Mouse (Mus musculus) urinary bladder, postnatal 0 days (tissue): ENCODE data around the gene Olfr514. TPM values are rescaled to one million over a fixed set of nuclear protein-coding genes. Genes with fewer than 3 reads are reported as not detected.

ENCODE experiments used
- polyA plus RNA-seq: library from polyadenylated mRNA; unstranded; fragments of >200 nt; fragmentation: Nextera tagmentation; extraction: Ambion mirVana; gene quantifications from 2 replicates; pipeline ENCODE4 v1.2.1, GENCODE M21; 2015

The Olfr514 gene
- polyA plus RNA-seq: not detected in 2 replicates

DNA sequence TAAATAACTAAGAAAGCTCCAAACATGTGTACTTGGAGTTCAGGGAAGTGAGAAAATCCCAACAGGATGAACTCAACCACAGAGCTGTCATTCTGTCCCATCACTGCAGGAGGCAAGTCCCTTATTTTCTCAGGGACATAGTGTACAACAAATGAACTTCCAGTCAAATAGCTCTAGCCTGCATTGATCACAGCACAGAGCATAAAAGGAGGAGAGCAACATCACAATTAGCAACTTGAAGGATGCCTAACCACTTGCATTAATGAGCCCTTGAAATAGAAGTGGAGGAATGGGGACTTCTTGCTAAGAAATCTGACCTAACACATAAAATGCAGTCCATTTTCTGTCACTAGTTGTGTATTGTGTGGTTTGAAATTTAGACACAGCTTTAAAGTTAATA is at the start of gene Olfr514:
Gene Olfr514 (minus strand): TSS at position 101 of the 400 bp plus-strand sequence.

DNA sequence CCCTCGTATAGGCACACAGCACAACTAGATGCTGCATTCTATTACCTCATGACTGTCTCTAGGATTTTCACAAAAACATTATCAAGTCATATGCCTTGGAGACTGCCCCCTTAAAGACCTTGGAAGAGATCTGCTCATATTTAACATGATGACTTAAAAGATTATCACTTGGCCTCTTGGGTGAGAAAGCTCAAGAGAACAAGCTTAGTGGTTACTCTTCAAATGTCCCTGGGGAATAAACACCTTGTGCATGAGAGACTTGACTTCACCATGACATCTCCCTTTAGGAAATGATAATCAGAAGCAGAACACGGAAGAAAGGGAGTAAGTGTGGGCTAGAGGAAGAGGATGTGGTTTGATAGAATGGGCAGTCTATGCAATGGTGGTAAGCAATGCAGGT is 46.5 kb upstream of the Olfr514 start, which contains the start of gene Olfr517:
Gene Olfr517 (minus strand): TSS at position 101 of the 400 bp plus-strand sequence.

DNA sequence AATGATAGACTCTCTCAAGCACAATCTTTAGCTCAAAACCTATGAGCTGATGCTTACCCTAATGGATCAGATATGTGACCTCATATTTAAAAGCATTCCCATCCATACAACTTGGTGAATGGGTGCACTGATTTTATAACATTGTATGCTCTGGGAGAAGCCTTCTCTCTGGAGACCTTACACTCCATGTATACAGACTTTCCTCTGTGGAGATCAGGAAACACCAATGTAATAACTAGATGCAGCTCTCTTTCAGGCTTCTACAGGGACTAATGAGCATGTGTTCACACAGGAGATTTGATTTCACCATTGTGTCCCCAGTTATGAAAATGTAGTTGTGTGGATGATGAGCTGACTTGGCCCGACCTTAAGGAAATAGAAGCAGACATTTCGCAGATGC is 24.6 kb upstream of the Olfr514 start, which contains the start of gene Olfr516:
Gene Olfr516 (minus strand): TSS at position 101 of the 400 bp plus-strand sequence.

Other genes with a start within 250 kb of the Olfr514 start
- gene Olfr506, start 215.2 kb downstream of the Olfr514 start, polyA plus RNA-seq: not detected in 2 replicates
- gene Olfr507, start 204.2 kb downstream of the Olfr514 start, polyA plus RNA-seq: not detected in 2 replicates
- not detected in 2 replicates for gene Olfr508, start 196.0 kb downstream of the Olfr514 start, polyA plus RNA-seq
- not detected in 2 replicates for gene Olfr509, start 174.1 kb downstream of the Olfr514 start, polyA plus RNA-seq
- not detected in 2 replicates for gene Olfr510, start 159.6 kb downstream of the Olfr514 start, polyA plus RNA-seq
- gene Olfr512, start 112.7 kb downstream of the Olfr514 start, polyA plus RNA-seq: not detected in 2 replicates
- gene Olfr513, start 75.0 kb downstream of the Olfr514 start, polyA plus RNA-seq: not detected in 2 replicates
- not detected in 2 replicates for gene Olfr516, start 24.5 kb upstream of the Olfr514 start, polyA plus RNA-seq
- gene Olfr517, start 46.4 kb upstream of the Olfr514 start, polyA plus RNA-seq: not detected in 2 replicates
- gene Olfr518, start 59.0 kb upstream of the Olfr514 start, polyA plus RNA-seq: not detected in 2 replicates
- gene Olfr519, start 68.4 kb upstream of the Olfr514 start, polyA plus RNA-seq: not detected in 2 replicates
- 0.11 and 0.16 TPM in 2 replicates for gene Nlrp10, start 104.2 kb upstream of the Olfr514 start, polyA plus RNA-seq
- 65.8 and 73.9 TPM in 2 replicates for gene Eif3f, start 108.4 kb upstream of the Olfr514 start, polyA plus RNA-seq
- 0.60 and 0.96 TPM in 2 replicates for gene Tub, start 124.3 kb upstream of the Olfr514 start, polyA plus RNA-seq